Mouse (Mus musculus): ENCODE data around the gene Thnsl1.

DNA sequence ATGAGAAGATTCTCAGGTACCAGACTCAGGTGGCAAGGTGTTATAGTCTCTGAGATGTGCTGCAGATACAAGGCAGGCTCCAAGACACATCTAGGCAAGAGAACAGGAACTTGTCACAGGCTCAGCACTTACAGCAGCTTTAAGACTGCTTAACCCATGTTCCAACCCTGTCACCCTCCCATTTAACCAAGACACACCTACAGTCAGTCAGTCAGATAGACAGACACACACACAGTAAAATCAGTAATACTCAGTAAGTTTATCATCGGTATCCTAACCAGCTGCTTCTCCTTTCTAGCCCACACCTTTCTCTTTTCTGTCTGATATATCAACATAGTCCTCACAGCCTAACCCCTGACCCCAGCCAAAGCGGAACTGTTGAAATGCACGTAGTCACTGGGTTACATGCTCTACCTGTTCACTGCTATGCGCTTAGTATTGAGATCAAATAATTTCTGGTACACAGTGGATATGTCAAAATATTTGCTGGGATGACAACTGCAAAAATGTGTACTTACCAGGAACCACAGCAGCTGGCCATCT, 30.4 kb downstream of the Thnsl1 start:
- TF ChIP-seq CTCF (IDR thresholded peaks at IDR 0.05; ENCODE audit: low read depth) (no peak), EP300 (optimal IDR thresholded peaks at IDR 0.05) (no peak)

Data from stomach, postnatal 0 days (tissue).